Mouse (Mus musculus) brain, embryonic 14.5 days (tissue): ENCODE data around the gene F12.
A peak's percentile ranks its signal among the peaks of the same experiment; 100 is the strongest.

Experiments used
- CTCF ChIP-seq: fragments of 200-500 bp; IDR thresholded peaks from 2 replicates; pipeline ENCODE4 v1.5.1; 2012; ENCODE audit warnings: inconsistent platforms, mild to moderate bottlenecking, moderate library complexity, borderline replicate concordance; ENCODE audit not compliant: insufficient read depth, insufficient read length; ENCODE audit errors: extremely low read depth
- POLR2A ChIP-seq: fragments of 200-500 bp; IDR thresholded peaks from 2 replicates; pipeline ENCODE4 v1.6.1; 2012; ENCODE audit warnings: mild to moderate bottlenecking, inconsistent platforms, borderline replicate concordance; ENCODE audit not compliant: poor library complexity, insufficient read depth, insufficient read length, severe bottlenecking; ENCODE audit errors: extremely low read depth

DNA sequence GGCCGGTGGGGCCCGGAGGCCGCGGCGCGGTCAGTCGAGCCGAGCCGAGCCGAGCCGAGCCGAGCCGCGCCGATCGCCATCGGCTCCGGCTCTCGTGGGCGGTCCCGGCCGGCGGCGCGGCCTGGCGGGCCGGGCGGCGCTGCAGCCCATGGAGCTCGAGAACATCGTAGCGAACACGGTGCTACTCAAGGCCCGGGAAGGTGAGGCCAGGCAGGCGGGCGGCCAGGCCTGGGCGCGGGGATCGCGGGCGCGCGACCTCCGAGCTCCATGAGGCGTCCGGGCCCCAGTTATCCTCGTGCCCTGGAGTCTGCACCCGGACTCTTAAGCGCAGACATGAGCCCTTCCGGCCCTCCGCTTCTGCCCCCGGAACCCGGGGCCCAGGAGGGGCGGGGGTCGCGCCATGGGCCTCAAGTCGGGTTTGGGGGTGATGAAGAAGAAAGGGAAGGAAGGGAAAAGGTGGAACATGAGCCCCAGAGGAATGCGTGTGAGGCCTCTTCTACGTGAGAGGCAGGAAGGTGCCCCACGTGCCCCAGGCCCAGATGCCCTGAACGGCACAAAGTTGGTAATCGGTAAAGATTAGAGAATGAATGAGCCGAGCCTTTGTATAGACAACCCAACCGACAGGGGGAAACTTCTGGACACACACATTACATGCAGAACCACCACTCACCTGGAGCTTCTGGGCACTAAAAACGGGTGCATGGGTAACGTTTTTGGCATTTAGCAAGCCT, 18.9 kb upstream of the F12 start:
- TF ChIP-seq CTCF: no peak
- TF ChIP-seq POLR2A: 0 out of 2 replicates have a peak, but pooled peaks have one; percentile 19
